Comparison of ENCODE assay signal across 22 mouse cellular contexts in the genomic region with DNA sequence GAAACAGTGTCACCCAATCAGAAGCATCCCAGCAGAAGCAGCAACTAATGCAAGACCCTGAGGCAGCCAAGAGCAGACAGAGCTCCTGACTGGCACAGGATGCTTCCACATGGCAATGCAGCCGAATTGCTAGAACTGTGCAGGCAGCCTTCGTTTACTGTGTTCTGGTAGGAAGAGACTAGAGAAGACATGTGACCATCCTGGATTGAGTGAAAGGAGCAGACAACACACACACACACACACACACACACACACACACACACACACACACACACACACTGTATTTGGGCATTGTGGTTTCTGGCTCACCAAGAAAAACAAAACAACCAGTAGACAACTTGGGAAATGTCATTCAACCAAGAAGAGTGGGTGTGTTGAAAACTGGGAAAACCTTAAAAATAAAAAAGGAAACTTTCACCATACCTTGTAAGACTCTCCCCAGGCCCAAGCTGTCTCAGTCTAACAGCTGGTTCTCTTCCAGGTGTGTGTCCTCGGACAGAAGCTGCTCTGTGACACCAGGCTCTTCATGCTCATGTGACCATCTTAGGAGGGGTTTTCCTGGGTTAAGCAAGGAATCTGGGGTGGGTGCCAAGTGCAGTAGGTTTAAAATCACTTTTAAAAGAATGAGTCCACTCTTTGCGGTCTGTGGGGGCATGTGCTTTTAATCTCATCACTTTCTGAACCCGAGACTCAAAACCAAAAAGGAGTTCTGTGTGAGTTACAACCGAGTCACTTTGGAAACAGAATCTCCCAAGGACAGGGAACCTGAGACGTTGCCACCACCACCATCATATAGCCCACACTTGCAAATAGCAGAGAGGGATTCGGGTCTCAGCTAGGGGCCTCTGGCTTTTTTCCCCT. TPM values are rescaled to one million over a fixed set of nuclear protein-coding genes. Genes with fewer than 3 reads are reported as not detected.
DNase-seq lines count a peak whose midpoint lies in the region; ATAC-seq and TF ChIP-seq lines count a peak whose summit lies in the region.
"Had no signal": no experiment of that assay in that cellular context is flagged by ENCODE, and none has a peak within 500 bp of the region (broad histone marks: within the 10 kb centered on the region; RNA-seq: fewer than 3 reads in every experiment).

No protein-coding gene starts in this region.

- H3ac ChIP-seq in C2C12 (ENCODE audit: control insufficient read depth, insufficient read length, low read depth), result peak overlapping the region; percentile 16

- peaks cover 23% of the 10 kb centered on the region for H3K36me3 ChIP-seq in intestine, embryonic 14.5 days (ENCODE audit: control insufficient read depth, insufficient read depth, low read length)
- no peaks in the 10 kb centered on the region for H3K36me3 ChIP-seq in intestine, postnatal 0 days (ENCODE audit: control insufficient read depth, insufficient read depth)
- H3K36me3 ChIP-seq in C2C12 (ENCODE audit: control insufficient read depth, insufficient read depth), result peaks cover 13% of the 10 kb centered on the region
- 0 out of 2 replicates have a peak, but pooled peaks cover 7% of the 10 kb centered on the region for H3K36me3 ChIP-seq in embryonic facial prominence, embryonic 14.5 days (ENCODE audit: control insufficient read depth, insufficient read depth, low read length)
- H3K36me3 ChIP-seq: forebrain, embryonic 15.5 days; G1E; hindbrain, embryonic 10.5 days; midbrain, embryonic 15.5 days had no signal

- ATAC-seq in intestine, embryonic 14.5 days (replicated peaks; ENCODE audit: low FRiP score, low TSS enrichment, low read depth), result 0 out of 2 replicates have a peak, but pooled peaks have one; percentile 47
- no peak for ATAC-seq in intestine, postnatal 0 days
- ATAC-seq in embryonic facial prominence, embryonic 14.5 days (ENCODE audit: low read depth), result peak; percentile 44
- ATAC-seq: CD4-positive, CD25-positive, alpha-beta regulatory T cell, adult 4 months; forebrain, embryonic 15.5 days; midbrain, embryonic 15.5 days had no signal

- H3K4me3 ChIP-seq in intestine, embryonic 14.5 days (ENCODE audit: low read depth, low read length), result no peak overlapping the region
- no peak overlapping the region for H3K4me3 ChIP-seq in intestine, postnatal 0 days (ENCODE audit: low read depth, low read length)
- H3K4me3 ChIP-seq in C2C12 (ENCODE audit: insufficient read depth, poor library complexity, severe bottlenecking), result no peak overlapping the region
- H3K4me3 ChIP-seq in embryonic facial prominence, embryonic 14.5 days (ENCODE audit: low read depth, low read length), result no peak overlapping the region
- H3K4me3 ChIP-seq: forebrain, embryonic 15.5 days; hindbrain, embryonic 10.5 days; megakaryocyte, embryonic 14.5 days; midbrain, embryonic 15.5 days had no signal

- H3K4me1 ChIP-seq in intestine, embryonic 14.5 days (replicated peaks; ENCODE audit: control insufficient read depth, insufficient read depth, low read length), result no peaks in the 10 kb centered on the region
- H3K4me1 ChIP-seq in intestine, postnatal 0 days (replicated peaks; ENCODE audit: control insufficient read depth, insufficient read depth, low read length), result no peaks in the 10 kb centered on the region
- H3K4me1 ChIP-seq in embryonic facial prominence, embryonic 14.5 days (ENCODE audit: control insufficient read depth, insufficient read depth, low read length), result peaks cover 11% of the 10 kb centered on the region
- H3K4me1 ChIP-seq: forebrain, embryonic 15.5 days; hindbrain, embryonic 10.5 days; megakaryocyte, embryonic 14.5 days; midbrain, embryonic 15.5 days had no signal

- 68% methylated on average over 8 of the region's 8 CpGs for WGBS in intestine, embryonic 14.5 days
- WGBS in intestine, postnatal 0 days, result 69% methylated on average over 8 of the region's 8 CpGs
- WGBS in embryonic facial prominence, embryonic 14.5 days, result 31% methylated on average over 7 of the region's 8 CpGs

- no peaks in the 10 kb centered on the region for H3K79me3 ChIP-seq in C2C12 (ENCODE audit: low read depth)

- H3K27me3 ChIP-seq in intestine, embryonic 14.5 days (replicated peaks; ENCODE audit: control insufficient read depth, insufficient read depth, low read length), result no peaks in the 10 kb centered on the region
- no peaks in the 10 kb centered on the region for H3K27me3 ChIP-seq in intestine, postnatal 0 days (replicated peaks; ENCODE audit: control insufficient read depth, insufficient read depth, low read length)
- H3K27me3 ChIP-seq in C2C12 (ENCODE audit: control insufficient read depth, insufficient read depth, insufficient read length), result no peaks in the 10 kb centered on the region
- H3K27me3 ChIP-seq in embryonic facial prominence, embryonic 14.5 days (replicated peaks; ENCODE audit: control insufficient read depth, insufficient read depth, low read length), result no peaks in the 10 kb centered on the region
- H3K27me3 ChIP-seq: forebrain, embryonic 15.5 days; midbrain, embryonic 15.5 days had no signal

- DNase-seq in intestine, embryonic 14.5 days (ENCODE audit: low spot score), result no peak
- DNase-seq in 3134 (ENCODE audit: extremely low read depth, insufficient read length, low spot score), result peak; percentile 78
- DNase-seq in embryonic facial prominence, embryonic 14.5 days (ENCODE audit: low spot score), result peak; percentile 76
- DNase-seq in layer of hippocampus, adult 11-12 months (ENCODE audit: low spot score), result no peak
- DNase-seq in thymus, postnatal 14 days, result no peak
- DNase-seq: cerebellum, adult 2 months; cerebellum, postnatal 36 days; gastrocnemius, postnatal 36 days; kidney, postnatal 14 days; left cerebral cortex, postnatal 4 days; liver; lung, postnatal 14 days; right cerebral cortex, postnatal 25 days had no signal

- no peak overlapping the region for H3K27ac ChIP-seq in intestine, embryonic 14.5 days (ENCODE audit: low read depth)
- H3K27ac ChIP-seq in intestine, postnatal 0 days (ENCODE audit: low read depth, low read length), result no peak overlapping the region
- no peak overlapping the region for H3K27ac ChIP-seq in embryonic facial prominence, embryonic 14.5 days (replicated peaks; ENCODE audit: low read depth, low read length)
- H3K27ac ChIP-seq: forebrain, embryonic 15.5 days; hindbrain, embryonic 10.5 days; midbrain, embryonic 15.5 days had no signal

- no peak for TF ChIP-seq CTCF in intestine, postnatal 0 days (IDR thresholded peaks at IDR 0.05; ENCODE audit: low read depth)
- no peak for TF ChIP-seq CTCF in C2C12 (IDR thresholded peaks at IDR 0.05; ENCODE audit: control insufficient read depth, insufficient read depth, insufficient read length)

- no peaks in the 10 kb centered on the region for H3K9me3 ChIP-seq in intestine, embryonic 14.5 days (ENCODE audit: control insufficient read depth, low read length)
- no peaks in the 10 kb centered on the region for H3K9me3 ChIP-seq in intestine, postnatal 0 days (ENCODE audit: control insufficient read depth)
- H3K9me3 ChIP-seq in embryonic facial prominence, embryonic 14.5 days (ENCODE audit: control insufficient read depth, low read length), result no peaks in the 10 kb centered on the region
- H3K9me3 ChIP-seq: forebrain, embryonic 15.5 days; G1E; hindbrain, embryonic 10.5 days; midbrain, embryonic 15.5 days had no signal

- H3K4me2 ChIP-seq in intestine, embryonic 14.5 days (ENCODE audit: low read length), result no peak overlapping the region
- no peak overlapping the region for H3K4me2 ChIP-seq in intestine, postnatal 0 days (replicated peaks; ENCODE audit: low read depth)
- H3K4me2 ChIP-seq in embryonic facial prominence, embryonic 14.5 days (ENCODE audit: low read depth, low read length), result peak overlapping the region; percentile 34
- H3K4me2 ChIP-seq: forebrain, embryonic 15.5 days; midbrain, embryonic 15.5 days had no signal

- no peak overlapping the region for H3K9ac ChIP-seq in intestine, embryonic 14.5 days (ENCODE audit: low read length)
- H3K9ac ChIP-seq in intestine, postnatal 0 days (ENCODE audit: low read depth, low read length), result no peak overlapping the region
- H3K9ac ChIP-seq in embryonic facial prominence, embryonic 14.5 days (ENCODE audit: low read depth, low read length), result no peak overlapping the region
- H3K9ac ChIP-seq: forebrain, embryonic 15.5 days; midbrain, embryonic 15.5 days had no signal

- H3K79me2 ChIP-seq in C2C12 (ENCODE audit: control insufficient read depth, insufficient read depth), result no peaks in the 10 kb centered on the region

TF ChIP-seq in C2C12, 6 proteins besides CTCF, POLR2A, EP300 and RAD21:
- no peak for TF ChIP-seq FOSL1 (IDR thresholded peaks at IDR 0.05; ENCODE audit: insufficient read depth, low read length, poor library complexity, severe bottlenecking)
- TF ChIP-seq CEBPB (IDR thresholded peaks at IDR 0.05; ENCODE audit: low read depth), result peak; percentile 75
- peak; percentile 84 for TF ChIP-seq MAX (IDR thresholded peaks at IDR 0.05)
- peak; percentile 98 for TF ChIP-seq USF1 (IDR thresholded peaks at IDR 0.05; ENCODE audit: low read depth)

RNA-seq across cellular contexts. Expression of a gene that starts 27.6 kb away (rescaled TPM):
- polyA plus RNA-seq in intestine, embryonic 14.5 days (2014; fragmentation: Nextera tagmentation; extraction: Ambion mirVana), result 4.3 and 5.7 TPM in 2 replicates
- polyA plus RNA-seq in intestine, postnatal 0 days (2015; fragmentation: Nextera tagmentation; extraction: Ambion mirVana), result 1.3 TPM in 2 replicates
- polyA plus RNA-seq in C2C12 (2012; fragmentation: generic; extraction: Trizol), result 4.2 TPM
- 0.89 and 1.2 TPM in 2 replicates for polyA plus RNA-seq in embryonic facial prominence, embryonic 14.5 days (2014; fragmentation: Nextera tagmentation; extraction: Ambion mirVana)
- polyA plus RNA-seq: CD4-positive, CD25-positive, alpha-beta regulatory T cell, adult 4 months; G1E; liver, embryonic 16.5 days had no signal

Comparison
In these comparisons a context has a peak if more than half of its experiments do, and no peak if none do; other contexts are left out.
1. DNase-seq: peak in 3134 (single experiment) and embryonic facial prominence, embryonic 14.5 days (single experiment); none in intestine, embryonic 14.5 days (single experiment), layer of hippocampus, adult 11-12 months (single experiment) and thymus, postnatal 14 days (single experiment).